Mouse (Mus musculus) megakaryocyte-erythroid progenitor cell, adult 5-6 weeks (primary cell): ENCODE results near the gene Armcx1. TPM values are rescaled to one million over a fixed set of nuclear protein-coding genes. Genes with fewer than 3 reads are reported as not detected.

Experiments used
- ATAC-seq: replicated peaks from 2 replicates; pipeline ENCODE4 v1.8.0; 2016; ENCODE audit warnings: mild to moderate bottlenecking, inconsistent platforms; ENCODE audit not compliant: severe bottlenecking, poor library complexity, low FRiP score, low TSS enrichment
- total RNA-seq, 2 experiments: library from RNA; stranded (forward) in 1 of 2; stranded (reverse) in 1 of 2; fragments of 200-1000, 215-1000 nt in 1 of 2; fragments of >200 nt in 1 of 2; fragmentation: Nextera tagmentation in 1 of 2; gene quantifications; 2 replicates each; pipeline ENCODE4 v1.2.3; 2014 to 2017

The Armcx1 gene
- total RNA-seq, 2 experiments from 2014 or later, result 4.4 to 10.6 TPM

GRCm38 (mm10) chrX:134756434-134757292 lies 38.9 kb downstream of the Armcx1 start, which contains the start of gene Armcx3:
Armcx3 (plus strand) TSS chrX:134756595.
- ATAC-seq, result peak; percentile 91

- ATAC-seq, result 0 out of 2 replicates have a peak, but pooled peaks have one; percentile 37
Measured at GRCm38 (mm10) chrX:134757293-134757995, 39.7 kb downstream of the Armcx1 start.

GRCm38 (mm10) chrX:134763428-134764198 lies 45.9 kb downstream of the Armcx1 start:
- 0 out of 2 replicates have a peak, but pooled peaks have one; percentile 55 for ATAC-seq

Other genes with a start within 250 kb of the Armcx1 start
- gene Taf7l, start 241.5 kb upstream of the Armcx1 start, total RNA-seq (2014; fragmentation: Nextera tagmentation), result not detected in 2 replicates
- not detected in 2 replicates for gene Taf7l, start 241.5 kb upstream of the Armcx1 start, total RNA-seq (2017)
- gene Timm8a1, start 176.1 kb upstream of the Armcx1 start, total RNA-seq (2014; fragmentation: Nextera tagmentation), result 123 and 148 TPM in 2 replicates
- 214 and 241 TPM in 2 replicates for gene Timm8a1, start 176.1 kb upstream of the Armcx1 start, total RNA-seq (2017)
- gene Btk, start 134.4 kb upstream of the Armcx1 start, total RNA-seq (2014; fragmentation: Nextera tagmentation), result 52.5 and 52.7 TPM in 2 replicates
- gene Btk, start 134.4 kb upstream of the Armcx1 start, total RNA-seq (2017), result 116 and 120 TPM in 2 replicates
- 2,126 and 2,307 TPM in 2 replicates for gene Rpl36a, start 132.3 kb upstream of the Armcx1 start, total RNA-seq (2014; fragmentation: Nextera tagmentation)
- 7,427 and 9,426 TPM in 2 replicates for gene Rpl36a, start 132.3 kb upstream of the Armcx1 start, total RNA-seq (2017)
- gene Gla, start 116.8 kb upstream of the Armcx1 start, total RNA-seq (2014; fragmentation: Nextera tagmentation), result 0.87 and 2.3 TPM in 2 replicates
- 5.5 and 6.1 TPM in 2 replicates for gene Gla, start 116.8 kb upstream of the Armcx1 start, total RNA-seq (2017)
- 77.3 and 79.5 TPM in 2 replicates for gene Hnrnph2, start 116.8 kb upstream of the Armcx1 start, total RNA-seq (2014; fragmentation: Nextera tagmentation)
- 145 and 188 TPM in 2 replicates for gene Hnrnph2, start 116.8 kb upstream of the Armcx1 start, total RNA-seq (2017)
- gene Armcx4, start 31.4 kb upstream of the Armcx1 start, total RNA-seq (2014; fragmentation: Nextera tagmentation), result 0.30 TPM in 1 of 2 replicates, not detected in the other
- 0.05 and 0.34 TPM in 2 replicates for gene Armcx4, start 31.4 kb upstream of the Armcx1 start, total RNA-seq (2017)
- gene Armcx6, start 33.5 kb downstream of the Armcx1 start, total RNA-seq (2014; fragmentation: Nextera tagmentation), result 5.5 and 11.5 TPM in 2 replicates
- 5.4 and 11.2 TPM in 2 replicates for gene Armcx6, start 33.5 kb downstream of the Armcx1 start, total RNA-seq (2017)
- gene Armcx3, start 38.6 kb downstream of the Armcx1 start, total RNA-seq (2014; fragmentation: Nextera tagmentation), result 14.6 and 21.8 TPM in 2 replicates
- 13.5 and 16.2 TPM in 2 replicates for gene Armcx3, start 38.6 kb downstream of the Armcx1 start, total RNA-seq (2017)
- gene Armcx2, start 91.3 kb downstream of the Armcx1 start, total RNA-seq (2014; fragmentation: Nextera tagmentation), result 10.5 and 13.6 TPM in 2 replicates
- gene Armcx2, start 91.3 kb downstream of the Armcx1 start, total RNA-seq (2017), result 4.5 and 8.9 TPM in 2 replicates
- gene Nxf2, start 246.8 kb downstream of the Armcx1 start, total RNA-seq (2014; fragmentation: Nextera tagmentation), result 0.52 TPM in 1 of 2 replicates, not detected in the other
- gene Nxf2, start 246.8 kb downstream of the Armcx1 start, total RNA-seq (2017), result 1.7 and 1.8 TPM in 2 replicates